Mouse (Mus musculus): ENCODE measurements around the gene Mon1a.

DNA sequence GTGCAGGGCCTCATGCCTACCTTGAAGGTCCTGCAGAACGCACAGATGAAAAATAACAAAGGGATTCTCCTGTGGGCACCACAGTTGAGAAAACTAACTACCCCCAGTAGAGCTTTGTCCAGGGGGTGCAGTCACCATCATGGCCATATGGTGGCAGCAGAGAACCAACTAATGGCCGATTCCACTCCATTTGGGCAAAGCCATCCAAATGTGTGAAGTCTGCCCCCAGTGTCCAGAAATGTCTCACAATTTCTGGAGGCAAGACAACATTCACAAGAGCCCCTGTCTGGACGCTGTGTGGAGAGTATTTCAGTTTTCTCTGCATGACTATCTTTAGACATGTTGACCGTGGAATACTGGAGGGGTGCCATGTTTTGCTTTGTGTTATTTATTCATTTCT lies 16.8 kb downstream of the Mon1a start:
- TF ChIP-seq POLR2A (IDR thresholded peaks at IDR 0.05; ENCODE audit: borderline replicate concordance, low read depth, low read length): no peak
- peak; percentile 96 for TF ChIP-seq CTCF (IDR thresholded peaks at IDR 0.05; ENCODE audit: low read depth, low read length)
